Mouse (Mus musculus): ENCODE results near the gene Ebf3. TPM values are rescaled to one million over a fixed set of nuclear protein-coding genes. Genes with fewer than 3 reads are reported as not detected.

Ebf3 gene
- polyA plus RNA-seq, 1 experiment from 2014 or later = not detected

DNA sequence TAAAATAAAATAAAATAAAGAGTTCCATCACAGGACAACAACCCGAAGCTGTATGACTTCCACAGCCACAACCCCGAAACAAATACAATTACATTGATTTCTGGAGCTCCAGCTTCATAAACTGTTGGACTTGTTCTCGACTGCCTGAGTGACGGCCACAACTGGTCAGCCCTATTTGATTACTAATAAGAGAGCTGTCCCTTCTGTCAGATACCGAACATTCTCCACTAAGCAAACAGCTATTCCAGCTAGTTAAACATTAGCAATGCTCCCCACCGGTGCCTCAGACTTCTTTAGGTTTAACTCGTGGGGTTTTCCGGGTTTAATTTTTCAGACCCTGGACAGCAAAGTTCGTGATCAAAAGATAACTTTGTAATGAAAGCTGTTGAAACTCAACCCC lies 8.1 kb downstream of the Ebf3 start:
- Histone ChIP-seq H3K27ac (no peak overlapping the region), H3K4me3 (ENCODE audit: inconsistent target) (no peak overlapping the region), H3K79me2 (ENCODE audit: inconsistent target) (no peaks in the 10 kb centered on the region), H3K36me3 (ENCODE audit: inconsistent target) (no peaks in the 10 kb centered on the region)
- WGBS (ENCODE audit: missing documents) = 63% methylated on average over 9 of the region's 9 CpGs

DNA sequence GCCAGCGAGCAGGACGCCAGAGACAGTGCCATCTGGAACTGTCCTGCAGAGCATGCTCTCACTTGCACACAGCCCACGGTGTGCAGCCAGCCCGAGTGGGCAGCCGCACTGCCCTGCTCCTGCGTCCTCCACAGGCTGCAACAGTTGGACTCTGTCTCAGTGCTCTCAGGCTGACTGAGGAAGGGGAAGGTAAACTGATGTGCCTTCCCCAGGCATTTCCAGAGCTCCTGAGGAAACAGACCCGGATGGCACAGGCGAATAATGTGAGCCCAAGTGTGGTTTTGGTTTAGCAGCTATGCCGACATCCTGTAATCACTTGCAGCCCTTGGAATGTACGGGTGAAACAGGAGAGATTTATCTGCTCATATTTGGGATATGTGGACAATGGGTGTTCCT lies 10.5 kb downstream of the Ebf3 start:
- no peaks in the 10 kb centered on the region for H3K79me2 ChIP-seq (ENCODE audit: inconsistent target)
- no peaks in the 10 kb centered on the region for H3K36me3 ChIP-seq (ENCODE audit: inconsistent target)
- WGBS (ENCODE audit: missing documents) = 45% methylated on average over 10 of the region's 10 CpGs
- H3K4me3 ChIP-seq (ENCODE audit: inconsistent target) = no peak overlapping the region
- no peak overlapping the region for H3K27ac ChIP-seq

DNA sequence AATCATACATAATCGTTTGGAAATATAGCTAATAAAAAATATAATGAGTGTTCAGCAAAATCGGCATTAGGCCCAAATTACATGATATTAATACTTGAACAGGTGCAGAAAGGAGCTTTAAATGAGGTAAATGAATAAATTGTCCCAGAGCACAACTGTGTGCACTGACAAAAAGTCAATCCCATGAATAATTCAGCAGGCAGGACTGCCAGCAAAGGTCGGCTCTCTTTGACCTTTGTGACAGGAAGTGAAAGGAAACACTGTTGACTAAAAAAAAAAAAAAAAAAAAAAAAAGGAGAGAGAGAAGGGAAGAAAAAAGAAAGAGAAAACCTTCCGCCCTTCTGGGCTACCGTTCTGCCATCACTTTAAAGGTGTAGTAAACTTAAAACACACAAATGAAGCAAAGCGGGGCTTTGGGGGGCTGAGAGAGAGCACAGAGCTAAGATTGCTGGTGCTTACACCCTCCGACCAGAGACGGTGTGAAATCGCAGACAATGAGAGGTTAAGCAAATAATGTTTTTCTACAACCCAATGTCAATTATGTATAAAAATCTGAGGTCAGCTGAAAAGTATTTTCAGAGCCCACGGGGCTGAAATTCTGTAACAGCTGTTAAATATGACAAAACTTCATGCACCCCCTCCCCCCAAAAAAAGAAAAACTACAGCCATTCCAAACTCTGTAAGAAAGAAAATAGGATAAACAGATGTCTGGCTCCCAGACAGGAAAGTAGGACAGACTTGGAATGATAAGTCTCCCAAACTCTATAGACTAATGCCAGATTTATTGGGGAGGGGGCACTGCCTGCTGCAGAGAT lies 11.1 kb downstream of the Ebf3 start:
- H3K36me3 ChIP-seq (ENCODE audit: inconsistent target) = no peaks in the 10 kb centered on the region
- 58% methylated on average over 9 of the region's 10 CpGs for WGBS (ENCODE audit: missing documents)
- no peak overlapping the region for H3K4me3 ChIP-seq (ENCODE audit: inconsistent target)
- H3K79me2 ChIP-seq (ENCODE audit: inconsistent target) = no peaks in the 10 kb centered on the region
- no peak overlapping the region for H3K27ac ChIP-seq

DNA sequence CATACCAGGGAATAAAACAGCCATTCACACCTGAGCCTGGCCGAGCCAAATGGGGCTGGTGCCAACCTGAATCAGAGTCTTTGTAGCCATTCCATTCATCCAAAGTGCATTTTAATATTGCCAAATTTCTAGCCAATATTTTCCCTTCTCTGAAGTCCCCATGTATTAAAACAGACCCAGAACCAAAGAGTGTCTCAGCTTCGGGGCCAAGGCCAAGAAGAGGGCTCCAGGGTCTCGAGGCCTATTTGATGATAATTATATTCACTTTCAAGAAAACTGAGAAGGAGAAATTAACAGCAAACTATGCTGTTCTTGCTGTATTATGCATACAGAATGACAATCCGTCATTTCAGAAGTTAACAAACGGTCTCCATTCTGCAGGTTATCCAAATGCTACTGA lies 12.1 kb downstream of the Ebf3 start:
- no peak overlapping the region for H3K4me3 ChIP-seq (ENCODE audit: inconsistent target)
- 84% methylated on average over 5 of the region's 5 CpGs for WGBS (ENCODE audit: missing documents)
- H3K27ac ChIP-seq = no peak overlapping the region

DNA sequence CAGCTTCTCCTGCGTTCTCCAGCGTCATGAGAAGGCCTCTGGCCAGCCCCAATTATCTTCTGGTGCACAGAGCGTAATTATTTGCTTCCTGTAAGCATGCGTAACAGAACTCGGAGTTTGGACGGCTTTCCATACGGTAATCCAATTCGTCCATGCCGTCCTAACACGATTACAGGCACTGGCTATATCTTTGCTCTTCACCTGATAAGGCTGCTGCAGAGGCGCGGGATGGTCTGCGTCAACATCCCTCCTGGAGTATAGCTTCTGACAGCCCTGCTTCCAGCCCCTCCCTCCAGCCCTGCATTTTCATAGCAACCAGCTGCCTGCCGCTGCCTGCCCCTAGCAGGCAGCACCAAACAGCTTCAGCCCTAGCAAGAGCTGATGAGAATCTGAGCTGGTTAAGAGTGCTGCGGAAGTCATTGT lies 12.9 kb downstream of the Ebf3 start:
- 41% methylated on average over 15 of the region's 15 CpGs for WGBS (ENCODE audit: missing documents)
- H3K36me3 ChIP-seq (ENCODE audit: inconsistent target) = no peaks in the 10 kb centered on the region
- H3K4me3 ChIP-seq (ENCODE audit: inconsistent target) = no peak overlapping the region
- no peaks in the 10 kb centered on the region for H3K79me2 ChIP-seq (ENCODE audit: inconsistent target)
- no peak overlapping the region for H3K27ac ChIP-seq

More for the DNA sequence above, 12.1 kb downstream of the Ebf3 start:
- no peaks in the 10 kb centered on the region for H3K79me2 ChIP-seq (ENCODE audit: inconsistent target)
- H3K36me3 ChIP-seq (ENCODE audit: inconsistent target) = no peaks in the 10 kb centered on the region

DNA sequence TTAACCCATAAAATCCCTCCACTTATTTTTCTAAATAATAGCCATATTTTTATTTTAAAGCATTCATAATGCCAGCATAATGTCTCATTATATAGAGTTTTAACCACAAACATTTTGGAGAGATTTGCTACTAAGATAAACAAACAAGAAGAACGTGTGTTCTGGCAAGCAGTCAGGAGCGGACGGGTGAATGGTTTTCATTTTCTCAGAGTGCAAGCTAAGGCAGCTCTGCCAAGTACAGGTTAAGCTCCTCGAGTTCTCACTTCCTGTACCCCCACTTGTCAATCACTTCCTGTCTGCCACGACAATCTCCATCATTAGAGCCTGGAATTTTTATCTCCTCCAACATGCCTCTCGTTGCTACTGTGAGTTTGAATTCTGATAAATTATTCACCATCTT lies 13.4 kb downstream of the Ebf3 start:
- H3K4me3 ChIP-seq (ENCODE audit: inconsistent target) = no peak overlapping the region
- H3K36me3 ChIP-seq (ENCODE audit: inconsistent target) = no peaks in the 10 kb centered on the region
- H3K27ac ChIP-seq = no peak overlapping the region
- WGBS (ENCODE audit: missing documents) = 13% methylated on average over 6 of the region's 6 CpGs
- H3K79me2 ChIP-seq (ENCODE audit: inconsistent target) = no peaks in the 10 kb centered on the region

DNA sequence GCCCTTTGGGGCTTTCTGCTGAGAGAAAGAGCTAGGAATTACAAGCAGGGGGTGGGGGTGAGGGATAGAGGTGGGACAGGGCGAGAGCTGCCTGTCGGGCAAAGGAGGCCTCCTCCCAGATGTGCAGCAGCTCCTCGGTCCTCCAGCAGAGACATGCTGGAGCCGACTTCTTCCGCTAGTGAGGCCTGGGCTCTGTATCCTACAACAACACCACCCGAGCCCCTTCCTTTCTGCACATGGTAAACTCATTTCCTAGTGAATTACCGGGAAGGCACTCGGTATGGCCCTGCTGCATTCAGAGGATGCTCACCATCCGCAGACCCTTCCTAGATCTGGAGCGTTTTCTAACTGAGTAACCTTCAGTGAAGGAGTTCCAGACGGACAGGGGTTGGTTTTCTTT lies 14.1 kb downstream of the Ebf3 start:
- Histone ChIP-seq H3K4me3 (ENCODE audit: inconsistent target) (no peak overlapping the region), H3K27ac (no peak overlapping the region), H3K36me3 (ENCODE audit: inconsistent target) (no peaks in the 10 kb centered on the region), H3K79me2 (ENCODE audit: inconsistent target) (no peaks in the 10 kb centered on the region)
- 35% methylated on average over 11 of the region's 11 CpGs for WGBS (ENCODE audit: missing documents)

DNA sequence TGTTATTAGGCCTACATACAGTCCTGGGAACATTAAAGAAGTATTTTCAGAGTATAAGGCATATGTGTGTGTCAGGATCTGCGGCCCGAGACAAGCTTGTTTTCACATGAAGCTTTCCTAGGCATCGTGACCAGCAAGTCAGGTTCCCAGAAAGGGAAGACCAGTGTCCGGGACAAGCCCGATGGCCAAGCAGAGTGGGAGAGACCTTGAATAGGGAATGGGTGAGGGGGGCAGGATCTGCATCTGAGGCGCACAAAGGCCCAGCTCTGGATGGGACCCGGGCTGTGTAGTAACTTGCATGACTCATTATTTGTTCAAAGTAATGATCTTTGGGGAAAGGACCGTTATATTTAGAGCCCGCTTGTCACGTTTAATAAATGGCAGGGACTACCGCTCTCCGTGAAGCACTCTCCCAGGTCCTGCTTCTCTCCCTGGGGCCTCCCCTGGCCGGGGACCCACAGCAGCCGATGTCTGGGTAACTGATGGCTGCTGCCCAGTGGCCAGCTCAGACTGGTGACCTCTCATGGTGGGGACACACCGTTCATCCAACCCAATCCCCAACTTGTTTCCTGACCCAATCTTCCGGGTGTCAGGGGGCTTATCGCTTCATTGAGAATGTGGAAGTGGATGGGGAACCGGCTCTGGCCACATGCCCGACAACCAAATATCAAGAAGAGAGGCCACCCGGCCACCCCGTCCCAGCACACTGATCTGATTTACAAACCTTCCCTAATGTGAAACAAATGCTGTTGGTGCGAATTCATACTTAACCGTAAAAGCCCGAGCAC lies 16.5 kb downstream of the Ebf3 start:
- H3K36me3 ChIP-seq (ENCODE audit: inconsistent target) = no peaks in the 10 kb centered on the region
- WGBS (ENCODE audit: missing documents) = 74% methylated on average over 24 of the region's 24 CpGs
- H3K79me2 ChIP-seq (ENCODE audit: inconsistent target) = no peaks in the 10 kb centered on the region
- H3K27ac ChIP-seq = no peak overlapping the region
- no peak overlapping the region for H3K4me3 ChIP-seq (ENCODE audit: inconsistent target)

DNA sequence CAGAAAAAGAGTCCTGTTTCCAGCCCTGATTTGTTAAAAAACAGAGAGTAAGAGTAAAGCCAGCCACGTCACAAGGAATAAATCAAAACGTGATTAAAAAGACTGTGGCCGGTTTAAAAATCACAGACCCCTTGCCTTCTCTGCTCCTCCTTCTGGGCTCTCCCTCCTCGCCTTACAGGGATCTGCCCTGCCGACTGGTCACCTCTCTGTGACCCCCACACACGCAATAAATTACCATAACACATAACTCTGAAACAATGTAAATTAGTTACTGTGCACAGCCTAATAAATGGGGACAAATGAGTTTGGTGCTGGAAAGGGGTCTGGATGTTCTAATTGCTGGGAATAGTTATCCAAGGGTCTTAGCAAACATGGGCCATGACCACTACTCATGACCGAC lies 17.1 kb downstream of the Ebf3 start:
- Histone ChIP-seq H3K27ac (no peak overlapping the region), H3K36me3 (ENCODE audit: inconsistent target) (no peaks in the 10 kb centered on the region), H3K4me3 (ENCODE audit: inconsistent target) (no peak overlapping the region), H3K79me2 (ENCODE audit: inconsistent target) (no peaks in the 10 kb centered on the region)
- 83% methylated on average over 7 of the region's 7 CpGs for WGBS (ENCODE audit: missing documents)

DNA sequence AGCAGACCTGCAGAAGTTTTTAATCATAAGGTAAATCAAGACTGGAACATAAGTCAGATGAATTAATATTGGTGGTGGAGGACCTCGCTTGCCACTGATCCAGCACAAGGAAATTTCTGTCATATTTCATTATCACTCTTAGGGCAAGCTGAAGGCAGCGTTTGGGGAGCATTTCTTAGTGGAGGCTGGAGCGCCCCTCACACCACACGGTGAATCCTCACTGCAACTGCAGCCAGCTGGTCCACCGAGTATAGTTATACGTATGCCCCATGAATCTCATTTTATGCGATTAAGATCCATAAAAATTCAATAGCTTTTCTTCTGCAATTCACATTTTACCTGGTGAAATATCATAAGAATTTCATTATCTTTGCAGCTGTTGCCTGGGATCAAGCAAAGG lies 18.6 kb downstream of the Ebf3 start:
- 88% methylated on average over 7 of the region's 7 CpGs for WGBS (ENCODE audit: missing documents)
- no peaks in the 10 kb centered on the region for H3K79me2 ChIP-seq (ENCODE audit: inconsistent target)
- H3K4me3 ChIP-seq (ENCODE audit: inconsistent target) = no peak overlapping the region
- no peaks in the 10 kb centered on the region for H3K36me3 ChIP-seq (ENCODE audit: inconsistent target)
- H3K27ac ChIP-seq = no peak overlapping the region

DNA sequence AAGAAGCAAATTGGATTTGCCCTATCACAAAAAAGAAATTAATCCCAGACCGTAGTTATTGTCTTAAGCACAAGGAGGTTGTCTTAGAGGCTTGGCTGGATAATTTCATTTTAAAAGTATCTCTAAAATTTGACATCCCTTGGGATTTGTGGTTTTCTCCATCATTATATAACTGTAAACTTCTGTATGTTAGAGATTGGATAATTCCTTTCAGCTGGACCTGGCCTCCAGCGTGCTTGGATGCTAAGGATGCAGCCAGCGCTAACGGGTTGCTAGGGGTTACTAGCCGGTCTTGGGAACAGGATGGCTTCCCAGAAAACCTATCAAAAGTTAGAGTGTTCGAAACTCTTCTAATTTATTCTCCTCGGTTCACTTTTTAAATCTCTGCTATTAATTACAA lies 19.8 kb downstream of the Ebf3 start:
- Histone ChIP-seq H3K4me3 (ENCODE audit: inconsistent target) (no peak overlapping the region), H3K79me2 (ENCODE audit: inconsistent target) (no peaks in the 10 kb centered on the region), H3K27ac (no peak overlapping the region), H3K36me3 (ENCODE audit: inconsistent target) (no peaks in the 10 kb centered on the region)
- WGBS (ENCODE audit: missing documents) = 91% methylated on average over 7 of the region's 7 CpGs

DNA sequence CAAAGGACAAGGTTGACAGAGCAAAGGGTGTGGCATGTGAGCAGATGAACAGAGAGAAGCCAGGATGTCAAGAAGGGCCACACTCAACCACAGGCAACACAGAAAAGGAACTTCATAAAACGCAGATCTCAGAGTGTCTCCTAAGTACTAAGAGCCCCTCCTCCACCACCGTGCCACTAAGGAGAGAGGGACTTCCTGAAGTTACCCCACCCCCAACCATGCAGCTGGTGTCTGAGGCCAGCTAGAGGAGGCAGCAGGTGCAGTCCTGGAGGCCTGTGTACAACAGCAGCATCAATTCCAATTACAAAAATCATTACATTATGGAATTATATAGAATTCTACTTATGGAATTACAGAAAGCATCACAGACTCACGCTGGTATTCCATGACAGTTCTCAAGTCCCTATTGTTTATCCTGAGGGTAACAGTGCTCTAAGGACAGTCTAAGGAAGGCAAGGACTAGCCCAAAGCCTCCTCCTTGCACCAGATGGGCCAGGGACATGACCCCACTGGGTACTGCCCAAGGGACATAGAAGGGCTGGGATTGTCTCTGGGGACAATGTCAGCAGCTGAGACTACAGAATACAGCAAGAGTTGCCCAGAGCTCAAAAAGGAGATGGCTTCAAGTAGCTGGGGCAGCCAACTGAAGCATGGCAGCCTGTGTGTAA lies 24.8 kb downstream of the Ebf3 start:
- Histone ChIP-seq H3K79me2 (ENCODE audit: inconsistent target) (no peaks in the 10 kb centered on the region), H3K36me3 (ENCODE audit: inconsistent target) (no peaks in the 10 kb centered on the region), H3K27ac (no peak overlapping the region), H3K4me3 (ENCODE audit: inconsistent target) (no peak overlapping the region)
- 22% methylated on average over 3 of the region's 3 CpGs for WGBS (ENCODE audit: missing documents)

DNA sequence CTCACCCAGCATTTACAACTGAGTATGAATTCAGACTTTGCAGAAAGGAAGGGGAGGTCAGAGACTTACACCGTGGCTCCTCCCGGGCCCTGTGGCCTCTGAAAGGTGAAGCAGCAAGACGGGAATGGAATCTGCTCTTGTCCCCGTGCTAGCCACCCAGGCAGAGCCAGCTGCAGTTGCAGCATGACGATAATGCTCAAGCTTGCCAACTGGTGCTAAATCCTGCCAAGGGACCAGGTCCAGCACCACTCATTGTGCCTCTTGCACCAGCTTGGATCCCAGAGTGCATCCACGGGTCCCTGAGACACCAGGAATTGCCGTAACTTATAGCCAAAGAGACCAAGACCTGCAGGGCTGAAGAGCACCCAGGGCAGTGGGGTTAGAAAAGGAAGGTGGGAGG lies 36.1 kb downstream of the Ebf3 start:
- WGBS (ENCODE audit: missing documents) = 95% methylated on average over 7 of the region's 7 CpGs
- Histone ChIP-seq H3K79me2 (ENCODE audit: inconsistent target) (no peaks in the 10 kb centered on the region), H3K36me3 (ENCODE audit: inconsistent target) (no peaks in the 10 kb centered on the region), H3K4me3 (ENCODE audit: inconsistent target) (no peak overlapping the region), H3K27ac (no peak overlapping the region)

DNA sequence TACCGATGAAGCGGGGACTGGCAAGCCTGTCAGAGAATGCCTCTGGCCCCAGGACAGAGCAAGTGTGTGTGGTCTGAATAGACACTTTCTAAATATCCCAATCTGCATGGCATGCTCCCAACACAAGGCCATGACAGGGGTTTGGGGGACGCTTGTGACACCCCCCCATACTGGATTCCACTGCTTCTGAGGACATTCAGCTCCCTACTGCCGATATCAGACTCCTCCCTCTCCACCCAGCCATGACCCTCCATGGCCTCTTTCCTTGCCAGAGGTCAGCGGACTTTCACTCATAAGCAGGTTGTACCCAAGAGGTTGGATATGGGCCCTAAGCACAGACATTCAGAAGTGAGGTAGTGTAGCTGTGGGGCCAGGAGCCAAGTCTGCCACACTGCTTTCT lies 36.5 kb downstream of the Ebf3 start:
- Histone ChIP-seq H3K4me3 (ENCODE audit: inconsistent target) (no peak overlapping the region), H3K79me2 (ENCODE audit: inconsistent target) (no peaks in the 10 kb centered on the region), H3K36me3 (ENCODE audit: inconsistent target) (no peaks in the 10 kb centered on the region), H3K27ac (no peak overlapping the region)
- WGBS (ENCODE audit: missing documents) = 92% methylated on average over 5 of the region's 5 CpGs

DNA sequence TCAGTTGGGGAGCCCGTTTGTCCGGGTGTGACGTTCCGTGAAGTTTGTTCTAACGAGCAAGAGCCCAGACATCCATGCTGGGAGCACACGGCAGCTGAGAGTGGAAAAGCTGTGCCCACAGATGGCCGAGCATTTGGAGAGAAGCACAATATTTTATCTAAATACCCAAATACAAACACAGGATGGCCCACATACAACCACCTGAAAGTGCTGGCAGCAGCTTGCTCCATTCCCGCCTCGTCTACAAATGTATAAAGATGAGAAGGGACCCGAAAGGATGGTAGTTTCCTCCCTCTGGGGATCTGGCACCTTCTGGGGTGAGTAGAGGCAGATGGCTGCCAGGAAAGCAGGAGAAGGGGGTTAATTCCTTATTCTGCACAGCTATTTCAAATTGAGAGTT lies 42.0 kb downstream of the Ebf3 start:
- H3K27ac ChIP-seq = no peak overlapping the region

More for the DNA sequence above, 42.0 kb downstream of the Ebf3 start:
- WGBS (ENCODE audit: missing documents) = 90% methylated on average over 10 of the region's 10 CpGs
- Histone ChIP-seq H3K36me3 (ENCODE audit: inconsistent target) (no peaks in the 10 kb centered on the region), H3K4me3 (ENCODE audit: inconsistent target) (no peak overlapping the region), H3K79me2 (ENCODE audit: inconsistent target) (no peaks in the 10 kb centered on the region)
